In the genomic region with DNA sequence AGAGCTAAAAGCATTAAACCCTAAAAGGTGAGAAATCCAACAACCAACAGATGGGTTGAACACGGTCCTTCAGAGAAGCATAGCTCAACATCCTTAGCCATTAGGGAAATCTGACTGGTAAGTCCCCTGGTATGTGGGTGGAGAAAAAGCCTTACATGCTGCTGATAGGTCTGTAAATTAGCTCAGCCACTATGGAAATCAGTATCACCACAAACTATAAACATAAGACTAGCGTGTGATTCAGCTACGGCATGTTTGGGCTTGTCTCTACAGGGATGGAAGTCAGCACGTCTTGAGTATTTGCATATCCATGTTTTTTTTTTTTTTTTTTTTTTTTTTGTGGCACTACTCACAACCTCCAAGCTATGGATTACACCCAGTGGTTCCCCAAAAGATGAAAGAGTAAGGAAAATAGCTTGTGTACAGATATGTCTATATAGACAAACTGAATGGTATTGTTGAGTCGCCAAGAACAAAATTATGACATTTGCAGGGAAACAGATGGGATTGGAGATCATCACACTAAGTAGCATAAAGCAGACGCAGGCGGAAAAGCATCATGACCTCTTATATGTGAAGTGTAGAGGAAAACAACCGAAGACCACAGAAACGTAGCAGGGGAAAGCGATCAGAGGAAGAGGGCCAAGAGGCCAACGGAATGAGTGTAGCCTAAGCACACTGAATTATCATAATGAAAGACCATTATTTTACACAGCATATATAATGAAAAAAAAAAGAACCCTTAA, we compare ENCODE assay signal across 15 mouse cellular contexts. TPM values are rescaled to one million over a fixed set of nuclear protein-coding genes. Genes with fewer than 3 reads are reported as not detected.
DNase-seq lines count a peak whose midpoint lies in the region; ATAC-seq and TF ChIP-seq lines count a peak whose summit lies in the region.
"Had no signal": no experiment of that assay in that cellular context is flagged by ENCODE, and none has a peak within 500 bp of the region (broad histone marks: within the 10 kb centered on the region; RNA-seq: fewer than 3 reads in every experiment).

No protein-coding gene starts in this region.

- peak overlapping the region; percentile 4; the same call in 1 of the 2 replicates for H3K4me3 ChIP-seq in intestine, embryonic 16.5 days (ENCODE audit: low read length)
- no peak overlapping the region for H3K4me3 ChIP-seq in intestine, embryonic 15.5 days (replicated peaks)
- no peak overlapping the region for H3K4me3 ChIP-seq in midbrain, postnatal 0 days (ENCODE audit: low read depth, low read length)
- H3K4me3 ChIP-seq: forebrain, embryonic 13.5 days; limb, embryonic 10.5 days; myocyte had no signal

- no peak overlapping the region for H3K27ac ChIP-seq in intestine, embryonic 16.5 days (ENCODE audit: low read length)
- no peak overlapping the region for H3K27ac ChIP-seq in intestine, embryonic 15.5 days
- no peak overlapping the region for H3K27ac ChIP-seq in midbrain, postnatal 0 days (ENCODE audit: low read depth, low read length)
- H3K27ac ChIP-seq: forebrain, embryonic 13.5 days; limb, embryonic 10.5 days had no signal

- peaks cover 3% of the 10 kb centered on the region for H3K4me1 ChIP-seq in intestine, embryonic 16.5 days (ENCODE audit: control insufficient read depth, insufficient read depth, low read length)
- no peaks in the 10 kb centered on the region for H3K4me1 ChIP-seq in intestine, embryonic 15.5 days (replicated peaks)
- H3K4me1 ChIP-seq in midbrain, postnatal 0 days (ENCODE audit: insufficient read depth, low read length), result no peaks in the 10 kb centered on the region
- H3K4me1 ChIP-seq: forebrain, embryonic 13.5 days had no signal

- H3K9ac ChIP-seq in intestine, embryonic 16.5 days (ENCODE audit: low read depth, low read length), result no peak overlapping the region
- no peak overlapping the region for H3K9ac ChIP-seq in intestine, embryonic 15.5 days
- H3K9ac ChIP-seq in midbrain, postnatal 0 days (replicated peaks; ENCODE audit: low read length, poor library complexity, severe bottlenecking), result no peak overlapping the region
- H3K9ac ChIP-seq: forebrain, embryonic 13.5 days had no signal

- TF ChIP-seq CTCF in brain, embryonic 14.5 days (IDR thresholded peaks at IDR 0.05; ENCODE audit: borderline replicate concordance, extremely low read depth, insufficient read depth, insufficient read length), result no peak
- no peak for TF ChIP-seq CTCF in midbrain, postnatal 0 days (IDR thresholded peaks at IDR 0.05)

- no peaks in the 10 kb centered on the region for H3K9me3 ChIP-seq in intestine, embryonic 16.5 days (ENCODE audit: control insufficient read depth, low read length)
- no peaks in the 10 kb centered on the region for H3K9me3 ChIP-seq in intestine, embryonic 15.5 days
- no peaks in the 10 kb centered on the region for H3K9me3 ChIP-seq in midbrain, postnatal 0 days (ENCODE audit: low read length)
- H3K9me3 ChIP-seq: forebrain, embryonic 13.5 days; limb, embryonic 10.5 days had no signal

- peak; percentile 94 for DNase-seq in 416B (ENCODE audit: low read depth)
- peak; percentile 5 for DNase-seq in brain, embryonic 14.5 days (ENCODE audit: low read depth)
- no peak for DNase-seq in midbrain, postnatal 0 days (ENCODE audit: low spot score)
- no peak for DNase-seq in layer of hippocampus, adult 18-20 months (ENCODE audit: low spot score in 2 of 2)
- DNase-seq in thymus, postnatal 10 days (ENCODE audit: low spot score in 2 of 2), result no peak
- DNase-seq: gastrocnemius, postnatal 25 days; heart, postnatal 14 days; kidney, adult 2 months; retina, postnatal 1 day had no signal

- no peaks in the 10 kb centered on the region for H3K36me3 ChIP-seq in intestine, embryonic 16.5 days (ENCODE audit: control insufficient read depth, insufficient read depth, low read length)
- no peaks in the 10 kb centered on the region for H3K36me3 ChIP-seq in intestine, embryonic 15.5 days
- no peaks in the 10 kb centered on the region for H3K36me3 ChIP-seq in midbrain, postnatal 0 days (ENCODE audit: insufficient read depth, low read length)
- H3K36me3 ChIP-seq: limb, embryonic 10.5 days had no signal

- H3K4me2 ChIP-seq in intestine, embryonic 16.5 days (ENCODE audit: low read depth, low read length), result no peak overlapping the region
- H3K4me2 ChIP-seq in intestine, embryonic 15.5 days (replicated peaks), result no peak overlapping the region
- no peak overlapping the region for H3K4me2 ChIP-seq in midbrain, postnatal 0 days (ENCODE audit: low read depth, low read length, poor library complexity, severe bottlenecking)
- H3K4me2 ChIP-seq: forebrain, embryonic 13.5 days had no signal

- no peak for TF ChIP-seq POLR2A in brain, embryonic 14.5 days (IDR thresholded peaks at IDR 0.05; ENCODE audit: borderline replicate concordance, extremely low read depth, insufficient read depth, insufficient read length, poor library complexity, severe bottlenecking)

- 87% methylated on average over 11 of the region's 11 CpGs for WGBS in intestine, embryonic 16.5 days
- 81% methylated on average over 11 of the region's 11 CpGs for WGBS in intestine, embryonic 15.5 days
- 89% methylated on average over 11 of the region's 11 CpGs for WGBS in midbrain, postnatal 0 days

- no peaks in the 10 kb centered on the region for H3K27me3 ChIP-seq in intestine, embryonic 16.5 days (replicated peaks; ENCODE audit: control insufficient read depth, insufficient read depth, low read length)
- H3K27me3 ChIP-seq in intestine, embryonic 15.5 days (replicated peaks), result no peaks in the 10 kb centered on the region
- H3K27me3 ChIP-seq in midbrain, postnatal 0 days (ENCODE audit: insufficient read depth, low read length), result no peaks in the 10 kb centered on the region
- H3K27me3 ChIP-seq: forebrain, embryonic 13.5 days had no signal

- ATAC-seq in intestine, embryonic 16.5 days, result no peak
- ATAC-seq in intestine, embryonic 15.5 days, result no peak
- peak; percentile 27 for ATAC-seq in megakaryocyte progenitor cell, adult 5-6 weeks (replicated peaks; ENCODE audit: poor library complexity)
- no peak for ATAC-seq in midbrain, postnatal 0 days (ENCODE audit: low FRiP score)
- ATAC-seq: forebrain, embryonic 13.5 days had no signal

RNA-seq across cellular contexts. Expression of a gene that starts 6.5 kb away (rescaled TPM):
- 13.5 and 14.6 TPM in 2 replicates for polyA plus RNA-seq in intestine, embryonic 16.5 days (2015; fragmentation: Nextera tagmentation; extraction: Ambion mirVana)
- polyA plus RNA-seq in intestine, embryonic 15.5 days (2015; fragmentation: Nextera tagmentation; extraction: Ambion mirVana), result 13.1 and 13.7 TPM in 2 replicates
- polyA plus RNA-seq in brain, embryonic 14.5 days (2012; rRNA removed), result 0.68 and 0.79 TPM in 2 replicates
- total RNA-seq in megakaryocyte progenitor cell, adult 5-6 weeks (2015), result 490 and 618 TPM in 2 replicates
- 424 and 503 TPM in 2 replicates for total RNA-seq in megakaryocyte progenitor cell, adult 5-6 weeks (2017)
- 0.49 and 2.7 TPM in 2 replicates for total RNA-seq in midbrain, postnatal 0 days (2014; rRNA removed)
- 0.85 and 1.2 TPM in 2 replicates for polyA plus RNA-seq in midbrain, postnatal 0 days (2015; fragmentation: Nextera tagmentation; extraction: Ambion mirVana)
- total RNA-seq in layer of hippocampus, adult 18-20 months (2021), result 1 to 10 TPM in 1 of 2 experiments, under 1 TPM in 1; 0.81 to 1.8 TPM
- total RNA-seq: gastrocnemius, postnatal 25 days had no signal

RNA-seq across cellular contexts. Expression of a gene that starts 23.5 kb away (rescaled TPM):
- 32.3 and 35.7 TPM in 2 replicates for polyA plus RNA-seq in intestine, embryonic 16.5 days (2015; fragmentation: Nextera tagmentation; extraction: Ambion mirVana)
- 37.1 and 43.0 TPM in 2 replicates for polyA plus RNA-seq in intestine, embryonic 15.5 days (2015; fragmentation: Nextera tagmentation; extraction: Ambion mirVana)
- 24.9 and 29.9 TPM in 2 replicates for polyA plus RNA-seq in brain, embryonic 14.5 days (2012; rRNA removed)
- 74.9 and 77.0 TPM in 2 replicates for total RNA-seq in megakaryocyte progenitor cell, adult 5-6 weeks (2015)
- 55.8 and 63.2 TPM in 2 replicates for total RNA-seq in megakaryocyte progenitor cell, adult 5-6 weeks (2017)
- 26.2 and 27.5 TPM in 2 replicates for total RNA-seq in midbrain, postnatal 0 days (2014; rRNA removed)
- polyA plus RNA-seq in midbrain, postnatal 0 days (2015; fragmentation: Nextera tagmentation; extraction: Ambion mirVana), result 27.5 and 27.9 TPM in 2 replicates
- 10 to 100 TPM; 35.0 to 35.6 TPM for total RNA-seq in layer of hippocampus, adult 18-20 months (2021)

Comparison
In these comparisons a context has a peak if more than half of its experiments do, and no peak if none do; other contexts are left out.
1. DNase-seq: peak in 416B (single experiment) and brain, embryonic 14.5 days (single experiment); none in midbrain, postnatal 0 days (single experiment), layer of hippocampus, adult 18-20 months (0 of 2) and thymus, postnatal 10 days (0 of 2).